Mouse (Mus musculus) G1E (cell line): ENCODE measurements at regions not wholly inside any gene's neighbourhood (a gene's known extent, or its start where the extent isn't known, plus 50 kb on each side); places are given as distances from the start of the nearest gene placed in this dataset.

ENCODE experiments used
- CTCF ChIP-seq: IDR thresholded peaks from 2 replicates; pipeline ENCODE4 v1.5.1; 2012; ENCODE audit warnings: low read depth, low read length, inconsistent platforms, mixed read lengths
- GATA1 ChIP-seq: IDR thresholded peaks from 2 replicates; pipeline ENCODE4 v1.6.1; 2012; ENCODE audit warnings: borderline replicate concordance, low read length, inconsistent platforms, mixed read lengths
- GATA2 ChIP-seq: IDR thresholded peaks from 2 replicates; pipeline ENCODE4 v1.6.1; 2012; ENCODE audit warnings: low read depth, low read length, inconsistent platforms, borderline replicate concordance
- POLR2AphosphoS5 ChIP-seq: IDR thresholded peaks from 2 replicates; pipeline ENCODE4 v1.6.1; 2012; ENCODE audit warnings: low read depth, low read length, inconsistent platforms; ENCODE audit not compliant: insufficient replicate concordance
- TAL1 ChIP-seq: conservative IDR thresholded peaks from 2 replicates; pipeline ENCODE4 v1.6.1; 2012; ENCODE audit warnings: low read depth, low read length, inconsistent platforms, mixed read lengths

DNA sequence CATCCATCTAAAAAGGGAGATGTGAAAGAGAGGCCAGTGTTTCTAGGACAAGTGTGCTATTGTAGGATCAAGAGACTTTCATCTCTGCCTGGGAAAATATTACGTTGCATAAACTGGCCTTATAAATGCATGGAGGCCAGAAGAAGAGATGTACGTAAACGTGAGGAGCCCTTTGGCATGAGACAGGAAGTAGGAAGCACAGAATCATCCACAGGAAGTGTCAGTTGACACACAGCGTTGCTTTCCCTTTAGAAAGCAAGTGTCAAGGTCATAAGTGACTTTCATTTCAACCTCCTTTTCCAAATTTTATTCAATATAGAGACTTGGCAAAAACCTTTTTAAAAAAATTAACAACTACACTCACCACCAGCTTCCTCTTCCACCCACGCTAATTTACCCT, 175.2 kb downstream of the Klf7 start:
- TF ChIP-seq CTCF (no peak), TAL1 (no peak), POLR2AphosphoS5 (no peak), GATA1 (no peak), GATA2 (no peak)
